Mouse (Mus musculus): ENCODE results near the gene Crb1. TPM values are rescaled to one million over a fixed set of nuclear protein-coding genes. Genes with fewer than 3 reads are reported as not detected.

The Crb1 gene
- polyA plus RNA-seq, 1 experiment from 2014 or later, result 0.29 TPM

GRCm38 (mm10) chr1:139378861-139379620 lies 2.1 kb upstream of the Crb1 start:
- TF ChIP-seq CTCF (IDR thresholded peaks at IDR 0.05; ENCODE audit: low read depth), result peak; percentile 39
- H3K27ac ChIP-seq, result no peak overlapping the region
- no peaks in the 10 kb centered on the region for H3K9me3 ChIP-seq (replicated peaks; ENCODE audit: low read length)
- H3K9ac ChIP-seq (ENCODE audit: low read depth, low read length), result no peak overlapping the region
- H3K4me1 ChIP-seq (replicated peaks; ENCODE audit: insufficient read depth, low read length), result no peaks in the 10 kb centered on the region
- H3K36me3 ChIP-seq (ENCODE audit: insufficient read depth, low read length), result no peaks in the 10 kb centered on the region
- WGBS, result 30% methylated on average over 11 of the region's 11 CpGs
- peak; percentile 84 for ATAC-seq (replicated peaks; ENCODE audit: low FRiP score, low read depth)
- no peak for DNase-seq (ENCODE audit: low spot score)
- no peak overlapping the region for H3K4me2 ChIP-seq (ENCODE audit: low read length)
- no peaks in the 10 kb centered on the region for H3K27me3 ChIP-seq (ENCODE audit: insufficient read depth, low read length)
- H3K4me3 ChIP-seq (replicated peaks; ENCODE audit: low read depth, low read length), result no peak overlapping the region

GRCm38 (mm10) chr1:139375900-139376299 lies 1.0 kb downstream of the Crb1 start:
- TF ChIP-seq CTCF (IDR thresholded peaks at IDR 0.05; ENCODE audit: low read depth), result no peak
- WGBS, result 36% methylated on average over 6 of the region's 6 CpGs

GRCm38 (mm10) chr1:139371341-139371740 lies 5.6 kb downstream of the Crb1 start:
- Histone ChIP-seq H3K4me3 (replicated peaks; ENCODE audit: low read depth, low read length) (no peak overlapping the region), H3K36me3 (ENCODE audit: insufficient read depth, low read length) (no peaks in the 10 kb centered on the region), H3K4me1 (replicated peaks; ENCODE audit: insufficient read depth, low read length) (no peaks in the 10 kb centered on the region), H3K27ac (no peak overlapping the region), H3K9me3 (replicated peaks; ENCODE audit: low read length) (no peaks in the 10 kb centered on the region), H3K27me3 (ENCODE audit: insufficient read depth, low read length) (no peaks in the 10 kb centered on the region), H3K9ac (ENCODE audit: low read depth, low read length) (no peak overlapping the region), H3K4me2 (ENCODE audit: low read length) (no peak overlapping the region)
- WGBS, result 65% methylated on average over 6 of the region's 6 CpGs
- TF ChIP-seq CTCF (IDR thresholded peaks at IDR 0.05; ENCODE audit: low read depth), result no peak
- ATAC-seq (replicated peaks; ENCODE audit: low FRiP score, low read depth) (no peak), DNase-seq (ENCODE audit: low spot score) (no peak)

More at GRCm38 (mm10) chr1:139375900-139376299, 1.0 kb downstream of the Crb1 start:
- H3K9me3 ChIP-seq (replicated peaks; ENCODE audit: low read length), result no peaks in the 10 kb centered on the region
- H3K36me3 ChIP-seq (ENCODE audit: insufficient read depth, low read length), result no peaks in the 10 kb centered on the region
- H3K27me3 ChIP-seq (ENCODE audit: insufficient read depth, low read length), result no peaks in the 10 kb centered on the region
- H3K27ac ChIP-seq, result no peak overlapping the region
- H3K4me3 ChIP-seq (replicated peaks; ENCODE audit: low read depth, low read length), result no peak overlapping the region
- no peaks in the 10 kb centered on the region for H3K4me1 ChIP-seq (replicated peaks; ENCODE audit: insufficient read depth, low read length)
- no peak for DNase-seq (ENCODE audit: low spot score)
- no peak for ATAC-seq (replicated peaks; ENCODE audit: low FRiP score, low read depth)
- no peak overlapping the region for H3K4me2 ChIP-seq (ENCODE audit: low read length)
- H3K9ac ChIP-seq (ENCODE audit: low read depth, low read length), result no peak overlapping the region

- Histone ChIP-seq H3K27me3 (ENCODE audit: insufficient read depth, low read length) (no peaks in the 10 kb centered on the region), H3K27ac (no peak overlapping the region), H3K9ac (ENCODE audit: low read depth, low read length) (no peak overlapping the region), H3K9me3 (replicated peaks; ENCODE audit: low read length) (no peaks in the 10 kb centered on the region), H3K36me3 (ENCODE audit: insufficient read depth, low read length) (no peaks in the 10 kb centered on the region), H3K4me2 (ENCODE audit: low read length) (no peak overlapping the region), H3K4me3 (replicated peaks; ENCODE audit: low read depth, low read length) (no peak overlapping the region), H3K4me1 (replicated peaks; ENCODE audit: insufficient read depth, low read length) (no peaks in the 10 kb centered on the region)
- no peak for DNase-seq (ENCODE audit: low spot score)
- no peak for TF ChIP-seq CTCF (IDR thresholded peaks at IDR 0.05; ENCODE audit: low read depth)
- no peak for ATAC-seq (replicated peaks; ENCODE audit: low FRiP score, low read depth)
- 59% methylated on average over 4 of the region's 4 CpGs for WGBS
Observed at GRCm38 (mm10) chr1:139348566-139348965, 28.3 kb downstream of the Crb1 start.

GRCm38 (mm10) chr1:139346602-139347371 lies 30.1 kb downstream of the Crb1 start:
- Histone ChIP-seq H3K4me3 (replicated peaks; ENCODE audit: low read depth, low read length) (no peak overlapping the region), H3K27me3 (ENCODE audit: insufficient read depth, low read length) (no peaks in the 10 kb centered on the region), H3K9me3 (replicated peaks; ENCODE audit: low read length) (no peaks in the 10 kb centered on the region), H3K27ac (no peak overlapping the region), H3K4me2 (ENCODE audit: low read length) (no peak overlapping the region), H3K36me3 (ENCODE audit: insufficient read depth, low read length) (no peaks in the 10 kb centered on the region), H3K4me1 (replicated peaks; ENCODE audit: insufficient read depth, low read length) (no peaks in the 10 kb centered on the region), H3K9ac (ENCODE audit: low read depth, low read length) (no peak overlapping the region)
- WGBS, result 65% methylated on average over 11 of the region's 11 CpGs
- DNase-seq (ENCODE audit: low spot score) (no peak), ATAC-seq (replicated peaks; ENCODE audit: low FRiP score, low read depth) (no peak; the same call in 1 of the 2 replicates)
- TF ChIP-seq CTCF (IDR thresholded peaks at IDR 0.05; ENCODE audit: low read depth), result no peak

GRCm38 (mm10) chr1:139346030-139346601 lies 30.8 kb downstream of the Crb1 start:
- H3K4me3 ChIP-seq (replicated peaks; ENCODE audit: low read depth, low read length), result no peak overlapping the region
- no peak for TF ChIP-seq CTCF (IDR thresholded peaks at IDR 0.05; ENCODE audit: low read depth)
- no peaks in the 10 kb centered on the region for H3K27me3 ChIP-seq (ENCODE audit: insufficient read depth, low read length)
- DNase-seq (ENCODE audit: low spot score), result no peak
- no peaks in the 10 kb centered on the region for H3K4me1 ChIP-seq (replicated peaks; ENCODE audit: insufficient read depth, low read length)
- no peak overlapping the region for H3K27ac ChIP-seq
- WGBS, result 78% methylated on average over 6 of the region's 6 CpGs
- no peaks in the 10 kb centered on the region for H3K9me3 ChIP-seq (replicated peaks; ENCODE audit: low read length)
- H3K9ac ChIP-seq (ENCODE audit: low read depth, low read length), result no peak overlapping the region
- no peaks in the 10 kb centered on the region for H3K36me3 ChIP-seq (ENCODE audit: insufficient read depth, low read length)
- H3K4me2 ChIP-seq (ENCODE audit: low read length), result no peak overlapping the region
- no peak for ATAC-seq (replicated peaks; ENCODE audit: low FRiP score, low read depth)

Measured in kidney, postnatal 0 days (tissue).